Mouse (Mus musculus) myocyte (in vitro differentiated cells): Measurements from ENCODE around the gene Lrrc8a.

ENCODE experiments used
- POLR2A ChIP-seq: IDR thresholded peaks from one replicate; pipeline ENCODE4 v1.6.1; 2011; ENCODE audit warnings: low read depth, mild to moderate bottlenecking, control low read depth, moderate library complexity; ENCODE audit not compliant: insufficient read length
- POLR2AphosphoS2 ChIP-seq: IDR thresholded peaks from one replicate; pipeline ENCODE4 v1.6.1; 2011; ENCODE audit warnings: low read depth, control low read depth; ENCODE audit not compliant: insufficient read length
- TCF3 ChIP-seq: IDR thresholded peaks from one replicate; pipeline ENCODE4 v1.6.1; 2011; ENCODE audit warnings: low read depth, control low read depth; ENCODE audit not compliant: insufficient read length

DNA sequence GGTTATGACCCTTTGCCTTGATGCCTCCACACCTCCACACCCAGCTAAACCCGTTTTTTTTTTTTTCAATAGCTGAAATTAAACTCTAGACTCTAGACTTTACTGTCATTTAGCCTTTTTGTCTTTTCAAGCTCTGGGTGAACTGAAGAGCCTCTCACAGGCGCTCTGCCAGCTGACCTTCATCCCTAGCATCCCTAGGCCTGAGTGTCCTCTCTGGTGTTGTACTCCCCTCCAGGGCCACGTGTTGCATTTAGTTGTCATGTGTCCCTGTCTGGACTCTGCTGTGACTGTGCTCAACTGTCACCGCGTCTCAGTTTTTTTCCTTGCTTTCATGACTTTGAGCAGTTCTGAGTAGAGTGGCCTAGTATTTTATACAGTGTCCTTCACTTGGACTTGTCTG, 62.5 kb downstream of the Lrrc8a start:
- no peak for TF ChIP-seq POLR2A
- TF ChIP-seq POLR2AphosphoS2, result no peak
- no peak for TF ChIP-seq TCF3
